Comparison of ENCODE assay signal across 11 mouse cellular contexts in the genomic region with DNA sequence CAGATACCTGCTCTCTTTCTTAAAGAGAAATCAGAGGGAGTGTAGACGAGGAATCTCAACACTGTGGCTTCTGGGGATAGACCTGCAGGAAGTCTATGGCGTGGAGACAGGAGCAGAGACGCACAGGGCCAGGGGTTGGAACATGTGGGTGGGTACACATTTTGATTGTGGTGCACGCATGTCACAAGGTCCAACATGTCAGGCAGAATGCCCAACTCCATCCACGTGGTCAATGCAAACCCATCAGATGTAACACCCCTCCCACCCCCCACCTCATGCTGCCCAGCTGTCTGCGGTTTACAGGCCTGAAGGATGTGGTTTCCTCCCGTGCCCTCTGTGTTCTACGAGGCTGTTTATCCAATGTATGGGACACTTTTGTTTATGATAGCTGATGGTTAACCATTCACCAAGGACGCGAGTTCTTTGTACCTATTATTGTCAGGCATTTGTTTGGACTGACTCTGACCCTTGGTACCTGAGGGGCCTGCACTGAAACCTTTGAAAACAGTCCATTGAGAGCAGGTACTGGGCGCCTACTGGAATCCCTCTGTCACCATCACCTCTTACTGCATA.
A peak's percentile ranks its signal among the peaks of the same experiment; 100 is the strongest.
DNase-seq lines count a peak whose midpoint lies in the region; ATAC-seq and TF ChIP-seq lines count a peak whose summit lies in the region.
"Had no signal": no experiment of that assay in that cellular context is flagged by ENCODE, and none has a peak within 500 bp of the region (broad histone marks: within the 10 kb centered on the region; RNA-seq: fewer than 3 reads in every experiment).

No protein-coding gene starts in this region.

- no peak overlapping the region for H3K4me2 ChIP-seq in hindbrain, embryonic 12.5 days (replicated peaks)
- H3K4me2 ChIP-seq in hindbrain, embryonic 11.5 days (replicated peaks; ENCODE audit: low read depth, low read length): no peak overlapping the region
- H3K4me2 ChIP-seq in hindbrain, embryonic 13.5 days: no peak overlapping the region

- no peak overlapping the region for H3K9ac ChIP-seq in hindbrain, embryonic 12.5 days
- no peak overlapping the region for H3K9ac ChIP-seq in hindbrain, embryonic 11.5 days (ENCODE audit: low read depth, low read length)
- no peak overlapping the region for H3K9ac ChIP-seq in hindbrain, embryonic 13.5 days

- H3K4me3 ChIP-seq in hindbrain, embryonic 12.5 days: no peak overlapping the region
- no peak overlapping the region for H3K4me3 ChIP-seq in hindbrain, embryonic 11.5 days (ENCODE audit: low read depth, low read length)
- no peak overlapping the region for H3K4me3 ChIP-seq in hindbrain, embryonic 13.5 days
- no peak overlapping the region for H3K4me3 ChIP-seq in small intestine, adult 2 months (ENCODE audit: low read depth, low read length)

- TF ChIP-seq POLR2A in small intestine, adult 2 months (IDR thresholded peaks at IDR 0.05; ENCODE audit: low read depth, low read length): peak; percentile 50; the same call in 1 of the 2 replicates

- DNase-seq in hindbrain, embryonic 11.5 days (ENCODE audit: low spot score): no peak
- peak; percentile 42 to 53 for DNase-seq in kidney, postnatal 36 days
- no peak for DNase-seq in cerebellum, adult 11 months
- DNase-seq in layer of hippocampus, postnatal 36 days: no peak
- no peak for DNase-seq in retina, embryonic 14.5 days (ENCODE audit: low spot score)
- DNase-seq: adrenal gland, adult 2 months; embryo, embryonic 11 days; gastrocnemius, postnatal 10 days had no signal

- no peaks in the 10 kb centered on the region for H3K9me3 ChIP-seq in hindbrain, embryonic 12.5 days (replicated peaks)
- no peaks in the 10 kb centered on the region for H3K9me3 ChIP-seq in hindbrain, embryonic 11.5 days (ENCODE audit: control insufficient read depth, low read length)
- no peaks in the 10 kb centered on the region for H3K9me3 ChIP-seq in hindbrain, embryonic 13.5 days

- peaks cover 13% of the 10 kb centered on the region; the same call in 1 of the 2 replicates for H3K4me1 ChIP-seq in hindbrain, embryonic 12.5 days
- H3K4me1 ChIP-seq in hindbrain, embryonic 11.5 days (replicated peaks; ENCODE audit: control insufficient read depth, insufficient read depth, low read length): no peaks in the 10 kb centered on the region
- peaks cover 16% of the 10 kb centered on the region for H3K4me1 ChIP-seq in hindbrain, embryonic 13.5 days (replicated peaks)
- H3K4me1 ChIP-seq in small intestine, adult 2 months (ENCODE audit: control insufficient read depth, insufficient read depth, insufficient read length, low read length): peaks cover 51% of the 10 kb centered on the region

- no peaks in the 10 kb centered on the region for H3K36me3 ChIP-seq in hindbrain, embryonic 12.5 days
- H3K36me3 ChIP-seq in hindbrain, embryonic 11.5 days (ENCODE audit: control insufficient read depth, insufficient read depth, low read length): no peaks in the 10 kb centered on the region
- H3K36me3 ChIP-seq in hindbrain, embryonic 13.5 days: no peaks in the 10 kb centered on the region
- no peaks in the 10 kb centered on the region for H3K36me3 ChIP-seq in small intestine, adult 2 months (ENCODE audit: control insufficient read depth, insufficient read depth, low read length)

- H3K27ac ChIP-seq in hindbrain, embryonic 12.5 days: 0 out of 2 replicates have a peak overlapping the region, but pooled peaks have one; percentile 52
- no peak overlapping the region for H3K27ac ChIP-seq in hindbrain, embryonic 11.5 days (ENCODE audit: low read depth, low read length)
- peak overlapping the region; percentile 71; the same call in 1 of the 2 replicates for H3K27ac ChIP-seq in hindbrain, embryonic 13.5 days
- H3K27ac ChIP-seq in small intestine, adult 2 months (ENCODE audit: insufficient read depth, low read depth, low read length): peak overlapping the region; percentile 97

- peaks cover 6% of the 10 kb centered on the region; the same call in 1 of the 2 replicates for H3K27me3 ChIP-seq in hindbrain, embryonic 12.5 days
- no peaks in the 10 kb centered on the region for H3K27me3 ChIP-seq in hindbrain, embryonic 11.5 days (ENCODE audit: control insufficient read depth, insufficient read depth, low read length)
- H3K27me3 ChIP-seq in hindbrain, embryonic 13.5 days: 0 out of 2 replicates have a peak, but pooled peaks cover 6% of the 10 kb centered on the region
- H3K27me3 ChIP-seq in small intestine, adult 2 months (ENCODE audit: control insufficient read depth, insufficient read depth, low read length): no peaks in the 10 kb centered on the region

- TF ChIP-seq CTCF in small intestine, adult 2 months (IDR thresholded peaks at IDR 0.05; ENCODE audit: extremely low read depth, insufficient read length, insufficient replicate concordance, low read depth, low read length): no peak

- ATAC-seq in hindbrain, embryonic 12.5 days (ENCODE audit: low FRiP score): no peak
- ATAC-seq in hindbrain, embryonic 11.5 days (ENCODE audit: low FRiP score): no peak
- no peak for ATAC-seq in hindbrain, embryonic 13.5 days (ENCODE audit: low FRiP score)

- WGBS in hindbrain, embryonic 12.5 days: 65% methylated on average over 11 of the region's 11 CpGs
- WGBS in hindbrain, embryonic 11.5 days: 65% methylated on average over 11 of the region's 11 CpGs
- WGBS in hindbrain, embryonic 13.5 days: 69% methylated on average over 11 of the region's 11 CpGs
- 16% methylated on average over 11 of the region's 11 CpGs for WGBS in small intestine, adult 2 months

Comparison
In these comparisons a context has a peak if more than half of its experiments do, and no peak if none do; other contexts are left out.
1. DNase-seq: peak in kidney, postnatal 36 days (2 of 2); none in hindbrain, embryonic 11.5 days (single experiment), cerebellum, adult 11 months (single experiment), layer of hippocampus, postnatal 36 days (0 of 2) and retina, embryonic 14.5 days (single experiment).